Mouse (Mus musculus) midbrain, embryonic 12.5 days (tissue): ENCODE results near the gene Acbd5. TPM values are rescaled to one million over a fixed set of nuclear protein-coding genes. Genes with fewer than 3 reads are reported as not detected.

Source experiments
- ATAC-seq: fragments of 200-750 bp; cut with Nextera tagmentation; 2 replicates; pipeline ENCODE4 v1.8.0; 2017; ENCODE audit warnings: low read depth, moderate TSS enrichment, moderate library complexity; ENCODE audit not compliant: low FRiP score
- H3K27ac ChIP-seq: fragments of 300-500 bp; sonication (generic); replicated peaks from 2 replicates; pipeline ENCODE4 v1.5.1; 2016; ENCODE audit warnings: mild to moderate bottlenecking
- H3K27me3 ChIP-seq: fragments of 300-500 bp; sonication (generic); 2 replicates; pipeline ENCODE4 v1.6.1; 2016; ENCODE audit warnings: mild to moderate bottlenecking
- H3K36me3 ChIP-seq: fragments of 300-500 bp; sonication (generic); 2 replicates; pipeline ENCODE4 v1.6.1; 2016
- H3K4me1 ChIP-seq: fragments of 300-500 bp; sonication (generic); 2 replicates; pipeline ENCODE4 v1.6.1; 2016
- H3K4me2 ChIP-seq: fragments of 300-500 bp; sonication (generic); replicated peaks from 2 replicates; pipeline ENCODE4 v1.6.1; 2016; ENCODE audit warnings: mild to moderate bottlenecking, moderate library complexity
- H3K4me3 ChIP-seq: fragments of 300-500 bp; sonication (generic); 2 replicates; pipeline ENCODE4 v1.5.1; 2016; ENCODE audit warnings: mild to moderate bottlenecking
- H3K9ac ChIP-seq: fragments of 300-500 bp; sonication (generic); replicated peaks from 2 replicates; pipeline ENCODE4 v1.6.1; 2016; ENCODE audit warnings: mild to moderate bottlenecking, moderate library complexity
- H3K9me3 ChIP-seq: fragments of 300-500 bp; sonication (generic); 2 replicates; pipeline ENCODE4 v1.6.1; 2016; ENCODE audit warnings: mild to moderate bottlenecking
- WGBS: fragments of 180-500 bp; shearing (Covaris S2); methylation state at CpG from one replicate; pipeline ENCODE4 v1.1.7; 2016; 5-methylcytosine and 5-hydroxymethylcytosine counted together
- polyA plus RNA-seq: library from polyadenylated mRNA; unstranded; fragments of >200 nt; fragmentation: Nextera tagmentation; extraction: Ambion mirVana; gene quantifications from 2 replicates; pipeline ENCODE4 v1.2.1, GENCODE M21; 2016

Acbd5 gene
- 63.6 and 69.3 TPM in 2 replicates for polyA plus RNA-seq

- peak; percentile 94 for ATAC-seq
- H3K9me3 ChIP-seq, result no peaks in the 10 kb centered on the region
- peak within 1 kb of the TSS; percentile 94 for H3K27ac ChIP-seq
- no peaks in the 10 kb centered on the region for H3K36me3 ChIP-seq
- WGBS, result 3% methylated on average over 34 of the region's 34 CpGs
- no peaks in the 10 kb centered on the region for H3K27me3 ChIP-seq
- peaks cover 6% of the 10 kb centered on the region; the same call in 1 of the 2 replicates for H3K4me1 ChIP-seq
- H3K4me3 ChIP-seq, result peak within 1 kb of the TSS; percentile 64
- peak within 1 kb of the TSS; percentile 97 for H3K4me2 ChIP-seq
- H3K9ac ChIP-seq, result peak within 1 kb of the TSS; percentile 77
Observed at GRCm38 (mm10) chr2:23067552-23068369, at the start of gene Acbd5. Acbd5 (plus strand) TSS chr2:23068167.

GRCm38 (mm10) chr2:23019170-23019569 lies 48.8 kb upstream of the Acbd5 start:
- Histone ChIP-seq H3K4me1 (peaks cover 11% of the 10 kb centered on the region; the same call in 1 of the 2 replicates), H3K36me3 (no peaks in the 10 kb centered on the region), H3K27ac (no peak overlapping the region), H3K27me3 (no peaks in the 10 kb centered on the region), H3K4me3 (no peak overlapping the region), H3K9ac (no peak overlapping the region), H3K4me2 (no peak overlapping the region), H3K9me3 (no peaks in the 10 kb centered on the region)
- no peak for ATAC-seq
- 94% methylated on average over 2 of the region's 2 CpGs for WGBS

DNA sequence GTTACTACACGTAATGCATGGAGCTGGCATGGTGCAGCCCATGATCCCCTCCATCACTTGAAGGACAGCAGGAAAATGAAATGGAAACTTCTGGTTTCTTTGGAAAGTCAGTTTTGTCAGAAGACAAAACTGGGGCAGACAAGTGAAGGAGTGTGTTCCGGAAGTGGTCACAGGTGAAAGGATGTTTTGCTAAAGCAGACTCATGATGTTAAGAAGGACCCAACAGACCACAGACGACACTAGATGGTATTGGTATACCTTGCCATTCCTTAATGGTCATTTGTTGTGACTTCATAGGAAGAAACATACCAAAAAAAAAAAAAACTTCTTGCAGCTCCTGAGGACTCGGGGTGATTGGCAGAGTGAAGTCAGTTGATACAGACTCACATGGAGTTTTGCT lies 46.6 kb upstream of the Acbd5 start:
- Histone ChIP-seq H3K4me3 (no peak overlapping the region), H3K27ac (no peak overlapping the region), H3K4me1 (peaks cover 11% of the 10 kb centered on the region; the same call in 1 of the 2 replicates), H3K9ac (no peak overlapping the region), H3K4me2 (no peak overlapping the region), H3K9me3 (no peaks in the 10 kb centered on the region), H3K36me3 (no peaks in the 10 kb centered on the region), H3K27me3 (no peaks in the 10 kb centered on the region)
- ATAC-seq, result no peak
- WGBS, result 95% methylated on average over 4 of the region's 4 CpGs

- Histone ChIP-seq H3K4me1 (peaks cover 11% of the 10 kb centered on the region; the same call in 1 of the 2 replicates), H3K27me3 (no peaks in the 10 kb centered on the region), H3K9me3 (no peaks in the 10 kb centered on the region), H3K9ac (no peak overlapping the region), H3K27ac (no peak overlapping the region), H3K36me3 (no peaks in the 10 kb centered on the region), H3K4me3 (no peak overlapping the region), H3K4me2 (no peak overlapping the region)
- 66% methylated on average over 4 of the region's 4 CpGs for WGBS
- no peak for ATAC-seq
Observed at GRCm38 (mm10) chr2:23021721-23022120, 46.2 kb upstream of the Acbd5 start.

GRCm38 (mm10) chr2:23023023-23023422 lies 44.9 kb upstream of the Acbd5 start:
- Histone ChIP-seq H3K9me3 (no peaks in the 10 kb centered on the region), H3K36me3 (no peaks in the 10 kb centered on the region), H3K4me1 (peaks cover 11% of the 10 kb centered on the region; the same call in 1 of the 2 replicates), H3K27ac (no peak overlapping the region), H3K27me3 (no peaks in the 10 kb centered on the region), H3K9ac (no peak overlapping the region), H3K4me3 (no peak overlapping the region), H3K4me2 (no peak overlapping the region)
- WGBS, result 94% methylated on average over 3 of the region's 3 CpGs
- ATAC-seq, result no peak

- no peak overlapping the region for H3K4me2 ChIP-seq
- no peaks in the 10 kb centered on the region for H3K9me3 ChIP-seq
- WGBS, result 94% methylated on average over 4 of the region's 4 CpGs
- H3K4me3 ChIP-seq, result no peak overlapping the region
- ATAC-seq, result no peak
- no peak overlapping the region for H3K27ac ChIP-seq
- no peak overlapping the region for H3K9ac ChIP-seq
- peaks cover 11% of the 10 kb centered on the region; the same call in 1 of the 2 replicates for H3K4me1 ChIP-seq
- no peaks in the 10 kb centered on the region for H3K36me3 ChIP-seq
- H3K27me3 ChIP-seq, result no peaks in the 10 kb centered on the region
Observed at GRCm38 (mm10) chr2:23023714-23024282, 44.2 kb upstream of the Acbd5 start.

GRCm38 (mm10) chr2:23026379-23026778 lies 41.6 kb upstream of the Acbd5 start:
- H3K9ac ChIP-seq, result no peak overlapping the region
- 100% methylated on average over 1 of the region's 1 CpGs for WGBS
- no peak overlapping the region for H3K4me3 ChIP-seq
- ATAC-seq, result no peak
- H3K27me3 ChIP-seq, result no peaks in the 10 kb centered on the region
- no peak overlapping the region for H3K27ac ChIP-seq
- H3K36me3 ChIP-seq, result no peaks in the 10 kb centered on the region
- no peak overlapping the region for H3K4me2 ChIP-seq
- H3K9me3 ChIP-seq, result peaks cover 3% of the 10 kb centered on the region; the same call in 1 of the 2 replicates
- peaks cover 11% of the 10 kb centered on the region; the same call in 1 of the 2 replicates for H3K4me1 ChIP-seq

DNA sequence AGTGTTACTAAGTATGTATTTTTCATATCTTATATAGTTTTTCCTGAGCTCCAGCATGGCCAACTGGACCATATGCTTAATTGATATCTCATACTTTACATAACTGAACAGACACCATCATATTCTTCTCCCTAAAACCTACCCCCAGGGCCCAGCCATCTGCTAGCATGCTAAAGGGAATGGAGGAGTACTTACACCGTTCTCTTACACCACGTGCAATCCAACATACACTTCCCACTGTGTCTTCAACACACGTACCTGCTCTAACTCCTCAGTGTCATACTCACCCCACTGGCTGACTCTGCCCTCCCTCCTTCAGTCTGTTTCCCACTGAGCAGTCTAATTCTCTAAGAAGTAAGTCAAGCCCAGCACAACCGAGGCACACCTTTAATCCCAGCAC lies 39.1 kb upstream of the Acbd5 start:
- ATAC-seq, result no peak
- H3K4me1 ChIP-seq, result no peaks in the 10 kb centered on the region
- H3K9me3 ChIP-seq, result peaks cover 3% of the 10 kb centered on the region; the same call in 1 of the 2 replicates
- no peak overlapping the region for H3K4me3 ChIP-seq
- no peak overlapping the region for H3K27ac ChIP-seq
- 86% methylated on average over 4 of the region's 4 CpGs for WGBS
- H3K9ac ChIP-seq, result no peak overlapping the region
- H3K36me3 ChIP-seq, result no peaks in the 10 kb centered on the region
- no peaks in the 10 kb centered on the region for H3K27me3 ChIP-seq
- no peak overlapping the region for H3K4me2 ChIP-seq

DNA sequence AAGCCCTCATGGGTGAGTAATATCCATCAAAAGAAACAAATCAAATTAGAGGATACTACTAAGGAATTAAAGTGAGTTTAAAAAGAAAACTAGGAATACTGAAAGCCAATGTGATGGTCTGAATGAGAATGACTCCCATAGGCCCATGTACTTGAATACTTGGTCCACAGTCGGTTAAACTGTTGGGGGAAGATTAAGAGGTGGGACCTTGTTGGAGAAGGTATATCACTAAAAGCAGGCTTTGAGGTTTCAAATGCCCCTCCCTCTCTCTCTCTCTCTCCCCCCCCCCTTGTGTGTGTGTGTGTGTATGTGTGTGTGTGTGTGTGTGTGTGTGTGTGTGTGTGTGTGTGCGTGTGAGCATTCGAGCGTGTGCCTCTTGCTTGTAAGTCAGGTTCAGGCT lies 37.3 kb upstream of the Acbd5 start:
- peaks cover 3% of the 10 kb centered on the region; the same call in 1 of the 2 replicates for H3K9me3 ChIP-seq
- H3K4me3 ChIP-seq, result no peak overlapping the region
- no peak for ATAC-seq
- H3K36me3 ChIP-seq, result no peaks in the 10 kb centered on the region
- H3K9ac ChIP-seq, result no peak overlapping the region
- no peaks in the 10 kb centered on the region for H3K4me1 ChIP-seq
- no peaks in the 10 kb centered on the region for H3K27me3 ChIP-seq
- no peak overlapping the region for H3K27ac ChIP-seq
- no peak overlapping the region for H3K4me2 ChIP-seq
- 96% methylated on average over 1 of the region's 4 CpGs for WGBS

DNA sequence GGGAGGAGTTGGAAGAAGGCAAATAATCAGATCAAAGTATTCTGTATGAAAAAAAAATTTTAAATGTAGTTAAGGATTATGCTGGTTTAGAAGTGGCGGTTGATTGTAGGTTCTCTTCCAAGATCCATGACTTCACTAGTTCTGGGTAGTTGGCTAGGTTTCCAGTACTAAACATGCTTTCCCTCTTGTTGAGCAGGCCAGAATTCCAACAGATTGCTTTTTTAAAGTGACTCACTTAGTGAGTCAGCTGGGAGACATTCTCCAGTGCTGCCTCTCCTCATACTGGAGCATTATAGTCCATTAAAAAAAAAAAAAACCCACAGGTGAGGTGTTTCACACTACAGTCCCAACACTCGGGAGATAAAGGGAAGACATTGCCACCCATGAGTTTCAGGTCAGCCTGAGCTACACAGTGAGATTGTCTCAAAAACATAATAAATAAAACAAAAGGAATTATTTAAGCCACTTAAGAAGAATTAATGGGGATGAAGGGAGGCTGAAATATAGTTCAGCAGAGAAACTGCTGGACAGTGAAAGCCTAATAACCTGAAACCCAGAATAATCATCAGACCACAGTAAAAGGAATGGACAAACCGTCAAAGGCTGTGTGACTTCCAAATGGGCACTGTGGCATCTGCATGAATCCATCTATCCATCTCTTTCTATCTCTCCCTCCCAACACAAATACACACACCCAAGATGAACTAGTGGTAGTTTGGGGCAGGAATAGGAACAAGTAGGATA lies 33.1 kb upstream of the Acbd5 start:
- Histone ChIP-seq H3K9ac (no peak overlapping the region), H3K4me2 (no peak overlapping the region), H3K4me1 (peaks cover 16% of the 10 kb centered on the region), H3K4me3 (no peak overlapping the region), H3K36me3 (no peaks in the 10 kb centered on the region), H3K27me3 (no peaks in the 10 kb centered on the region), H3K9me3 (peaks cover 1% of the 10 kb centered on the region; the same call in 1 of the 2 replicates), H3K27ac (no peak overlapping the region)
- ATAC-seq, result no peak
- 97% methylated on average over 3 of the region's 3 CpGs for WGBS

- no peak overlapping the region for H3K4me3 ChIP-seq
- H3K4me1 ChIP-seq, result peaks cover 16% of the 10 kb centered on the region
- no peaks in the 10 kb centered on the region for H3K27me3 ChIP-seq
- H3K9me3 ChIP-seq, result no peaks in the 10 kb centered on the region
- no peak overlapping the region for H3K9ac ChIP-seq
- 100% methylated on average over 1 of the region's 1 CpGs for WGBS
- no peaks in the 10 kb centered on the region for H3K36me3 ChIP-seq
- ATAC-seq, result no peak
- no peak overlapping the region for H3K27ac ChIP-seq
- H3K4me2 ChIP-seq, result no peak overlapping the region
Observed at GRCm38 (mm10) chr2:23035467-23035866, 32.5 kb upstream of the Acbd5 start.
